ENCODE assay signal across 15 mouse cellular contexts in genomic region chr7:145234841-145235790, GRCm38 (mm10). TPM values are rescaled to one million over a fixed set of nuclear protein-coding genes. Genes with fewer than 3 reads are reported as not detected.
"Had no signal": no experiment of that assay in that cellular context is flagged by ENCODE, and none has a peak within 500 bp of the region (broad histone marks: within the 10 kb centered on the region; RNA-seq: fewer than 3 reads in every experiment).

No protein-coding gene starts in this region.

- H3K4me2 ChIP-seq: intestine, embryonic 15.5 days; limb, embryonic 13.5 days; midbrain, embryonic 12.5 days had no signal

- H3K36me3 ChIP-seq: intestine, embryonic 15.5 days; limb, embryonic 13.5 days; midbrain, embryonic 12.5 days had no signal

- H3K9ac ChIP-seq: intestine, embryonic 15.5 days; limb, embryonic 13.5 days; liver, embryonic 14.5 days; midbrain, embryonic 12.5 days had no signal

- H3K27me3 ChIP-seq: intestine, embryonic 15.5 days; limb, embryonic 13.5 days had no signal

- H3K27ac ChIP-seq: intestine, embryonic 15.5 days; limb, embryonic 13.5 days; liver, embryonic 14.5 days; midbrain, embryonic 12.5 days had no signal

- H3K4me3 ChIP-seq: intestine, embryonic 15.5 days; limb, embryonic 13.5 days; midbrain, embryonic 12.5 days had no signal

- H3K9me3 ChIP-seq: intestine, embryonic 15.5 days; limb, embryonic 13.5 days; midbrain, embryonic 12.5 days had no signal

- ATAC-seq: intestine, embryonic 15.5 days; midbrain, embryonic 16.5 days had no signal

- DNase-seq: left cerebral cortex, postnatal 4 days; lung, adult 18-20 months; right cerebral cortex, adult 18-20 months; right cerebral cortex, postnatal 25 days; thymus, postnatal 4 days had no signal

- H3K4me1 ChIP-seq: midbrain, embryonic 12.5 days had no signal

RNA-seq across cellular contexts. Expression of gene 1810010D01Rik, which starts 27.2 kb away (rescaled TPM):
- total RNA-seq: layer of hippocampus, postnatal 14 days; left cerebral cortex, postnatal 4 days; liver, adult 2 months; megakaryocyte-erythroid progenitor cell, adult 5-6 weeks had no signal
- polyA plus RNA-seq: lung, embryonic 16.5 days; neural tube, embryonic 14.5 days had no signal
